Mouse (Mus musculus) neutrophil, adult 5-6 weeks (primary cell): ENCODE measurements around the gene Prrc2a. TPM values are rescaled to one million over a fixed set of nuclear protein-coding genes. Genes with fewer than 3 reads are reported as not detected.

Experiments
- ATAC-seq: fragments of 151-379, 151-347 bp; 2 replicates; pipeline ENCODE4 v1.8.0; 2017; ENCODE audit warnings: mild to moderate bottlenecking, moderate TSS enrichment; ENCODE audit not compliant: insufficient number of reproducible peaks, poor library complexity, low FRiP score, severe bottlenecking; ENCODE audit errors: extremely low read depth
- total RNA-seq: library from RNA; stranded (forward); fragments of 200-1000 nt; gene quantifications from 2 replicates; pipeline ENCODE4 v1.2.3, GENCODE M21; 2017

Gene Prrc2a
- total RNA-seq, 1 experiment from 2014 or later, result 73.3 TPM

- peak; percentile 32; the same call in 1 of the 2 replicates for ATAC-seq
Measured at GRCm38 (mm10) chr17:35166352-35167035, 1.8 kb upstream of the Prrc2a start.

GRCm38 (mm10) chr17:35165451-35166155 is 906 bp upstream of the Prrc2a start:
- no peak for ATAC-seq

GRCm38 (mm10) chr17:35164218-35164567 is 504 bp downstream of the Prrc2a start:
- no peak for ATAC-seq

GRCm38 (mm10) chr17:35163326-35164081 is 1.2 kb downstream of the Prrc2a start:
- ATAC-seq, result no peak

GRCm38 (mm10) chr17:35162730-35163129 is 2.0 kb downstream of the Prrc2a start:
- no peak for ATAC-seq

- ATAC-seq, result no peak
Measured at GRCm38 (mm10) chr17:35162121-35162520, 2.6 kb downstream of the Prrc2a start.

- no peak for ATAC-seq
Measured at GRCm38 (mm10) chr17:35161421-35161820, 3.3 kb downstream of the Prrc2a start.

- ATAC-seq, result no peak
Measured at GRCm38 (mm10) chr17:35159638-35160037, 5.1 kb downstream of the Prrc2a start.

- ATAC-seq, result no peak
Measured at GRCm38 (mm10) chr17:35158850-35159593, 5.7 kb downstream of the Prrc2a start.

GRCm38 (mm10) chr17:35157661-35158175 is 7.0 kb downstream of the Prrc2a start:
- no peak for ATAC-seq

GRCm38 (mm10) chr17:35157254-35157653 is 7.4 kb downstream of the Prrc2a start:
- no peak for ATAC-seq

GRCm38 (mm10) chr17:35156461-35157200 is 8.1 kb downstream of the Prrc2a start:
- ATAC-seq, result no peak

GRCm38 (mm10) chr17:35155451-35155850 is 9.2 kb downstream of the Prrc2a start:
- ATAC-seq, result no peak

- no peak for ATAC-seq
Measured at GRCm38 (mm10) chr17:35154616-35155015, 10.1 kb downstream of the Prrc2a start.

- ATAC-seq, result no peak
Measured at GRCm38 (mm10) chr17:35153931-35154330, 10.8 kb downstream of the Prrc2a start.

- ATAC-seq, result no peak
Measured at GRCm38 (mm10) chr17:35153077-35153476, 11.6 kb downstream of the Prrc2a start.

- no peak for ATAC-seq
Measured at GRCm38 (mm10) chr17:35152121-35152520, 12.6 kb downstream of the Prrc2a start.

GRCm38 (mm10) chr17:35147922-35148639 is 16.6 kb downstream of the Prrc2a start:
- ATAC-seq, result no peak
